Mouse (Mus musculus) midbrain, embryonic 13.5 days (tissue): ENCODE data around the gene Adam23. TPM values are rescaled to one million over a fixed set of nuclear protein-coding genes. Genes with fewer than 3 reads are reported as not detected.
"Not testable (repeated sequence)": the region's sequence is repeated elsewhere in the genome, so short reads cannot be mapped to it uniquely, and the experiment has no call there.

Experiments
- ATAC-seq: fragments of 200-750 bp; cut with Nextera tagmentation; 2 replicates; pipeline ENCODE4 v1.8.0; 2017; ENCODE audit warnings: mild to moderate bottlenecking, moderate TSS enrichment, moderate library complexity
- H3K27ac ChIP-seq: fragments of 300-500 bp; sonication (generic); 2 replicates; pipeline ENCODE4 v1.5.1; 2015; ENCODE audit warnings: inconsistent platforms, mild to moderate bottlenecking, moderate library complexity
- H3K27me3 ChIP-seq: fragments of 300-500 bp; sonication (generic); 2 replicates; pipeline ENCODE4 v1.6.1; 2015; ENCODE audit warnings: mild to moderate bottlenecking, inconsistent platforms
- H3K36me3 ChIP-seq: fragments of 300-500 bp; sonication (generic); 2 replicates; pipeline ENCODE4 v1.6.1; 2015; ENCODE audit warnings: mild to moderate bottlenecking, inconsistent platforms
- H3K4me1 ChIP-seq: fragments of 300-500 bp; sonication (generic); replicated peaks from 2 replicates; pipeline ENCODE4 v1.6.1; 2015; ENCODE audit warnings: inconsistent platforms
- H3K4me2 ChIP-seq: fragments of 300-500 bp; sonication (generic); replicated peaks from 2 replicates; pipeline ENCODE4 v1.6.1; 2015; ENCODE audit warnings: moderate library complexity, mild to moderate bottlenecking, inconsistent platforms
- H3K4me3 ChIP-seq: fragments of 300-500 bp; sonication (generic); replicated peaks from 2 replicates; pipeline ENCODE4 v1.5.1; 2015; ENCODE audit warnings: mild to moderate bottlenecking, inconsistent platforms
- H3K9ac ChIP-seq: fragments of 300-500 bp; sonication (generic); replicated peaks from 2 replicates; pipeline ENCODE4 v1.6.1; 2015; ENCODE audit warnings: mild to moderate bottlenecking, inconsistent platforms
- H3K9me3 ChIP-seq: fragments of 300-500 bp; sonication (generic); 2 replicates; pipeline ENCODE4 v1.6.1; 2016; ENCODE audit warnings: mild to moderate bottlenecking, inconsistent platforms
- WGBS: fragments of 180-500 bp; shearing (Covaris S2); methylation state at CpG from one replicate; pipeline ENCODE4 v1.1.7; 2015; 5-methylcytosine and 5-hydroxymethylcytosine counted together
- polyA plus RNA-seq: library from polyadenylated mRNA; unstranded; fragments of >200 nt; fragmentation: Nextera tagmentation; extraction: Ambion mirVana; gene quantifications from 2 replicates; pipeline ENCODE4 v1.2.1, GENCODE M21; 2015

Adam23 gene
- polyA plus RNA-seq, 1 experiment from 2014 or later, result 11.4 TPM

- H3K9me3 ChIP-seq, result no peaks in the 10 kb centered on the region
- H3K9ac ChIP-seq, result no peak overlapping the region
- ATAC-seq, result no peak
- no peak overlapping the region for H3K4me3 ChIP-seq
- no peaks in the 10 kb centered on the region for H3K27me3 ChIP-seq
- H3K4me2 ChIP-seq, result no peak overlapping the region
- 55% methylated on average over 3 of the region's 3 CpGs for WGBS
- no peaks in the 10 kb centered on the region for H3K36me3 ChIP-seq
- no peaks in the 10 kb centered on the region for H3K4me1 ChIP-seq
- no peak overlapping the region for H3K27ac ChIP-seq
These were observed 158.3 kb downstream of the Adam23 start for GRCm38 (mm10) chr1:63603870-63604500.

GRCm38 (mm10) chr1:63609613-63610012, 163.9 kb downstream of the Adam23 start:
- Histone ChIP-seq H3K27me3 (0 out of 2 replicates have a peak, but pooled peaks cover 5% of the 10 kb centered on the region), H3K4me1 (peaks cover 6% of the 10 kb centered on the region), H3K4me3 (no peak overlapping the region), H3K36me3 (no peaks in the 10 kb centered on the region), H3K27ac (no peak overlapping the region), H3K4me2 (no peak overlapping the region), H3K9ac (no peak overlapping the region), H3K9me3 (no peaks in the 10 kb centered on the region)
- 95% methylated on average over 4 of the region's 4 CpGs for WGBS
- ATAC-seq, result no peak

DNA sequence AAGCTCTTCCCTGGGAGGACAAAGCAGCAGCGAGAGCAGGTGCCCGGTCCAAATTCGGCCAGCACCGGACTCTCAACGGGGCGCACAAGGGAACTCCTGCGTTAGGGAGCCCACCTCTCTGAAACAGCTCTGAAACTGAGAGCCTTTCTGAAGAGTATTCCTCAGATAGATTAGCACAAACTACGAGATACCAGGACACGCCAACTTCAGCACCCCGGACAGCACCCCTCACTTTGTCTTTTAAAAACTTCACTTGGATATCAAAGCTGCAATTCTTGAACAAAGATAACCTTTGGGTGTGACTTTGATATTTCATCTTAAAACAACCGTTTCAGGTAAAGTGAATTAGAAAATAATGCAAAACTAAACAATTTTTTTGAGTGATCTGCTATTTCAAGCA, 168.9 kb downstream of the Adam23 start:
- Histone ChIP-seq H3K27ac (no peak overlapping the region), H3K9ac (0 out of 2 replicates have a peak overlapping the region, but pooled peaks have one; percentile 40), H3K4me3 (peak overlapping the region; percentile 16; the same call in 1 of the 2 replicates), H3K27me3 (peaks cover 9% of the 10 kb centered on the region; the same call in 1 of the 2 replicates), H3K9me3 (no peaks in the 10 kb centered on the region), H3K4me2 (peak overlapping the region; percentile 46), H3K4me1 (peaks cover 6% of the 10 kb centered on the region), H3K36me3 (no peaks in the 10 kb centered on the region)
- 2% methylated on average over 11 of the region's 11 CpGs for WGBS
- no peak for ATAC-seq

- H3K9ac ChIP-seq, result no peak within 1 kb of the TSS
- H3K9me3 ChIP-seq, result no peaks in the 10 kb centered on the region
- no peak within 1 kb of the TSS for H3K4me2 ChIP-seq
- peaks cover 9% of the 10 kb centered on the region; the same call in 1 of the 2 replicates for H3K27me3 ChIP-seq
- H3K4me1 ChIP-seq, result peaks cover 6% of the 10 kb centered on the region
- H3K4me3 ChIP-seq, result no peak within 1 kb of the TSS
- 79% methylated on average over 3 of the region's 3 CpGs for whole genome bisulfite sequencing
- H3K27ac ChIP-seq, result no peak within 1 kb of the TSS
- H3K36me3 ChIP-seq, result no peaks in the 10 kb centered on the region
- ATAC-seq, result no peak
These were observed 170.0 kb downstream of the Adam23 start, which contains the start of gene Gm39653 for GRCm38 (mm10) chr1:63615668-63616067. Gene Gm39653 (plus strand): TSS chr1:63615968.

DNA sequence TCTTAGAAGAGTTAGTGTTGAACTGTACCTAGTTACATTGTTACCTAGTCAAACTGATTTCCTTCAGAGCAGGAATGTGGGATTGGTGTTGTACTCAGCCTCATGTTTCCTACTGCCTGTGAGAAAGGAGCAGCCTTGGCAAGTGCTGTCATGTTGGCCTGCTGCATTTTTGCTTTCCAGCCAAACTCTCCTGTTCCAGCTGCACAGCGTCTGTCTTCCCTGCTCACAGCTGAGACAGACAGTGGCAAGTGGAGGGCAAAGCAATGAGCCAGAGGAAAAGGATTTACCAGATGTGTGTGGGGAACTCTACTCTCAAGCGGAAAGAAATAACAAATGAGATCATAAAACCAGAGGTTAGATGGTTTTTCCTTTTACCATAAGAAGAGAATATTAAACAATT, 182.5 kb downstream of the Adam23 start:
- H3K27me3 ChIP-seq, result no peaks in the 10 kb centered on the region
- H3K9me3 ChIP-seq, result no peaks in the 10 kb centered on the region
- H3K4me2 ChIP-seq, result no peak overlapping the region
- H3K9ac ChIP-seq, result no peak overlapping the region
- ATAC-seq, result no peak
- WGBS, result 58% methylated on average over 2 of the region's 2 CpGs
- H3K27ac ChIP-seq, result no peak overlapping the region
- no peak overlapping the region for H3K4me3 ChIP-seq
- H3K36me3 ChIP-seq, result no peaks in the 10 kb centered on the region
- no peaks in the 10 kb centered on the region for H3K4me1 ChIP-seq

GRCm38 (mm10) chr1:63630390-63630789, 184.7 kb downstream of the Adam23 start:
- not testable (repeated sequence) for H3K9ac ChIP-seq, H3K36me3 ChIP-seq, H3K27ac ChIP-seq, H3K27me3 ChIP-seq, ATAC-seq, H3K4me3 ChIP-seq, H3K9me3 ChIP-seq, H3K4me2 ChIP-seq, H3K4me1 ChIP-seq

GRCm38 (mm10) chr1:63639921-63640320, 194.2 kb downstream of the Adam23 start:
- Histone ChIP-seq H3K27me3 (no peaks in the 10 kb centered on the region), H3K27ac (no peak overlapping the region), H3K4me1 (no peaks in the 10 kb centered on the region), H3K9me3 (no peaks in the 10 kb centered on the region), H3K36me3 (no peaks in the 10 kb centered on the region), H3K9ac (no peak overlapping the region), H3K4me2 (no peak overlapping the region), H3K4me3 (no peak overlapping the region)
- WGBS, result 85% methylated on average over 6 of the region's 6 CpGs
- ATAC-seq, result no peak

Other genes starting within 250 kb of the Adam23 start
- gene Gpr1, start 231.3 kb upstream of the Adam23 start, polyA plus RNA-seq, result 0.43 and 0.70 TPM in 2 replicates
- gene Zdbf2, start 172.6 kb upstream of the Adam23 start, polyA plus RNA-seq, result 47.9 and 49.6 TPM in 2 replicates
- gene Gm39653, start 170.1 kb downstream of the Adam23 start, polyA plus RNA-seq, result not detected in 2 replicates
- gene Dytn, start 241.0 kb downstream of the Adam23 start, polyA plus RNA-seq, result not detected in 2 replicates